Mouse (Mus musculus) adrenal gland, adult 8-10 months (tissue): ENCODE results near the gene Gm20388. TPM values are rescaled to one million over a fixed set of nuclear protein-coding genes. Genes with fewer than 3 reads are reported as not detected.
A peak's percentile ranks its signal among the peaks of the same experiment; 100 is the strongest.

Source experiments
- DNase-seq: peaks from one replicate; pipeline ENCODE4 v3.0.0; 2022
- total RNA-seq, 4 experiments: library from RNA; stranded (reverse); gene quantifications; 2 replicates each; pipeline ENCODE4 v1.2.4; 2022

Gene Gm20388
- total RNA-seq, 4 experiments from 2014 or later, result 1.7 to 16.9 (median 5.8) TPM

GRCm38 (mm10) chr8:122273826-122274225 lies 2363.2 kb downstream of the Gm20388 start:
- no peak for DNase-seq

GRCm38 (mm10) chr8:122274651-122275391 lies 2364.2 kb downstream of the Gm20388 start:
- no peak for DNase-seq

- no peak for DNase-seq
These were observed 2365.7 kb downstream of the Gm20388 start for GRCm38 (mm10) chr8:122276308-122276707.

GRCm38 (mm10) chr8:122277204-122277995 lies 2366.8 kb downstream of the Gm20388 start:
- DNase-seq, result no peak

- DNase-seq, result no peak
These were observed 2369.5 kb downstream of the Gm20388 start for GRCm38 (mm10) chr8:122280156-122280555.

GRCm38 (mm10) chr8:122280588-122281316 lies 2370.1 kb downstream of the Gm20388 start:
- no peak for DNase-seq

- DNase-seq, result peak; percentile 99
These were observed 2370.8 kb downstream of the Gm20388 start for GRCm38 (mm10) chr8:122281317-122282034.

- no peak for DNase-seq
These were observed 2371.4 kb downstream of the Gm20388 start, which contains the start of gene Zfpm1 for GRCm38 (mm10) chr8:122282035-122282358. Zfpm1 (plus strand) TSS chr8:122282141.

GRCm38 (mm10) chr8:122282501-122283355 lies 2372.1 kb downstream of the Gm20388 start:
- peak; percentile 45 for DNase-seq

- DNase-seq, result peak; percentile 63
These were observed 2372.9 kb downstream of the Gm20388 start for GRCm38 (mm10) chr8:122283356-122284202.

GRCm38 (mm10) chr8:122284203-122284658 lies 2373.6 kb downstream of the Gm20388 start:
- DNase-seq, result peak; percentile 38

GRCm38 (mm10) chr8:122284659-122285261 lies 2374.1 kb downstream of the Gm20388 start:
- DNase-seq, result no peak

GRCm38 (mm10) chr8:122285727-122286126 lies 2375.1 kb downstream of the Gm20388 start:
- DNase-seq, result no peak

GRCm38 (mm10) chr8:122286899-122287298 lies 2376.3 kb downstream of the Gm20388 start:
- no peak for DNase-seq

- DNase-seq, result no peak
These were observed 2377.1 kb downstream of the Gm20388 start for GRCm38 (mm10) chr8:122287742-122288141.

GRCm38 (mm10) chr8:122288344-122288743 lies 2377.7 kb downstream of the Gm20388 start:
- no peak for DNase-seq

- DNase-seq, result no peak
These were observed 2380.4 kb downstream of the Gm20388 start for GRCm38 (mm10) chr8:122291075-122291474.

- DNase-seq, result no peak
These were observed 2380.9 kb downstream of the Gm20388 start for GRCm38 (mm10) chr8:122291549-122291948.

GRCm38 (mm10) chr8:122293484-122293883 lies 2382.8 kb downstream of the Gm20388 start:
- no peak for DNase-seq

GRCm38 (mm10) chr8:122294273-122294683 lies 2383.6 kb downstream of the Gm20388 start:
- DNase-seq, result peak; percentile 56
